Mouse (Mus musculus) forebrain, postnatal 0 days (tissue): ENCODE measurements around the gene Polr2b. TPM values are rescaled to one million over a fixed set of nuclear protein-coding genes. Genes with fewer than 3 reads are reported as not detected.

Experiments
- ATAC-seq: fragments of 200-750 bp; cut with Nextera tagmentation; 2 replicates; pipeline ENCODE4 v1.8.0; 2017; ENCODE audit warnings: mild to moderate bottlenecking, moderate library complexity
- DNase-seq: peaks from one replicate; pipeline ENCODE4 v3.0.0-alpha.2; 2015
- H3K27ac ChIP-seq: fragments of 300-500 bp; sonication (generic); 2 replicates; pipeline ENCODE4 v1.5.1; 2014; ENCODE audit warnings: low read depth, mild to moderate bottlenecking, antibody characterized with exemption, low read length, moderate library complexity, mixed read lengths
- H3K27me3 ChIP-seq: fragments of 300-500 bp; sonication (generic); 2 replicates; pipeline ENCODE4 v1.6.1; 2014; ENCODE audit warnings: mild to moderate bottlenecking, low read length, mixed read lengths; ENCODE audit not compliant: insufficient read depth
- H3K36me3 ChIP-seq: fragments of 300-500 bp; sonication (generic); 2 replicates; pipeline ENCODE4 v1.6.1; 2014; ENCODE audit warnings: mild to moderate bottlenecking, moderate library complexity; ENCODE audit not compliant: insufficient read depth
- H3K4me1 ChIP-seq: fragments of 300-500 bp; sonication (generic); 2 replicates; pipeline ENCODE4 v1.6.1; 2014; ENCODE audit warnings: antibody characterized with exemption; ENCODE audit not compliant: insufficient read depth
- H3K4me2 ChIP-seq: fragments of 300-500 bp; sonication (generic); 2 replicates; pipeline ENCODE4 v1.6.1; 2014; ENCODE audit warnings: low read depth, mild to moderate bottlenecking, moderate library complexity
- H3K4me3 ChIP-seq: fragments of 300-500 bp; sonication (generic); 2 replicates; pipeline ENCODE4 v1.5.1; 2014; ENCODE audit warnings: low read depth, low read length, mixed read lengths
- H3K9ac ChIP-seq: fragments of 300-500 bp; sonication (generic); 2 replicates; pipeline ENCODE4 v1.6.1; 2014; ENCODE audit warnings: mild to moderate bottlenecking
- H3K9me3 ChIP-seq: fragments of 300-500 bp; sonication (generic); 2 replicates; pipeline ENCODE4 v1.6.1; 2016; ENCODE audit warnings: low read length
- CTCF ChIP-seq: sonication (generic); IDR thresholded peaks from 2 replicates; pipeline ENCODE4 v1.5.1; 2016; ENCODE audit warnings: antibody characterized with exemption, control low read depth, low read depth
- WGBS: fragments of 180-500 bp; shearing (Covaris S2); extraction: QIAGEN DNeasy Blood & Tissue Kit; methylation state at CpG from one replicate; pipeline ENCODE4 v1.1.7; 2014; 5-methylcytosine and 5-hydroxymethylcytosine counted together
- microRNA-seq, 2 experiments: library from miRNA; unstranded; fragments of <30 nt; microRNA quantifications; one replicate each; pipeline ENCODE4; 2016
- polyA plus RNA-seq: library from polyadenylated mRNA; unstranded; fragments of >200 nt; fragmentation: Nextera tagmentation; extraction: Ambion mirVana; gene quantifications from 2 replicates; pipeline ENCODE4 v1.2.1, GENCODE M21; 2015
- total RNA-seq: library from RNA; depleted of rRNA; stranded (reverse); fragments of >200 nt; gene quantifications from 2 replicates; pipeline ENCODE4 v1.2.3, GENCODE M21; 2014; rRNA removed

Gene Polr2b
- total and polyA plus RNA-seq, 2 experiments from 2014 or later: 53.2 to 97.5 TPM

DNA sequence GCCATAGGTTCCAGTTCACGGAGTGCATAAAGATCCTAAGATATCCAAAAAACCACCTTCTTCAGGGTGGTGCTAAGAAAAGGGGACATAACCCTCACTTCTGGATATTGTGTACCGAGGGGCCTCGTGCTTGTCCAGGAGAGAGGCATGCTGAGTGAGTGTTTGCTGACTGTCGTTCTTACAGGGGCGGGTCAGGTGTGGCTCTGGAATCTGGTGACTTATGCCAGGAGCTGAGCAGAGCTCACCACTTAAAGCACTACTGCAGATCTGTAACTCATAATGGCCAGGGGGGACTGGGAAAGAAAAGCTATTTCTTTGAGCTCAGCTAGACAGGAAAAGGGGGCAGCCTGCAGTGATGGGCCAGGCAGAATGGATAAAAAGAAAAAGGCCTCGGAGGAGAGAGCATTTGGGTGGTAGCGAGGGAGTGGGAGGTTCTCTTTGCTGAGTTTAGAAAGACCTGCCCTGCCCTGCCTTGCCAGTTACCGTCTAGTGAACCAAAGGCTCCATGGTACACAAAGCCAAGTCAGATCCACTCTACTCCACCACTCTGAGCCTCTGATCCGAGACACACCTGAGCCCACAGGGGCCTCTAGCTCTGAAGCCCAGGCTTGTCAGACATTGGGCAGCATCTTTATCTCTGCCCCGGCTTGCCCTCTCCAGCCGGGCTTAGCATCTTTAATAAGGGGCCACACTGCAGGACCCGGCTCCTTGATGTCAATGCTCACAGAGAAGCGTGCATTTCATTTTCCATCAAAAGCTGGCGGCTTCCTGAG lies 88.5 kb downstream of the Polr2b start:
- H3K27ac ChIP-seq: no peak overlapping the region
- no peak for TF ChIP-seq CTCF
- H3K9me3 ChIP-seq: no peaks in the 10 kb centered on the region
- DNase-seq (no peak), ATAC-seq (no peak)
- H3K9ac ChIP-seq: no peak overlapping the region
- no peaks in the 10 kb centered on the region for H3K36me3 ChIP-seq
- no peak overlapping the region for H3K4me3 ChIP-seq
- H3K4me2 ChIP-seq: no peak overlapping the region
- H3K4me1 ChIP-seq: no peaks in the 10 kb centered on the region
- 63% methylated on average over 14 of the region's 14 CpGs for WGBS
- H3K27me3 ChIP-seq: no peaks in the 10 kb centered on the region

Small RNAs within 50 kb of the gene (microRNA-seq; reads per million reads assigned to microRNA genes)
- 0 to 0.12 reads per million in 2 experiments for gene Mir5098

Other genes starting within 250 kb of the Polr2b start
- gene Hopx, start 195.0 kb upstream of the Polr2b start, total RNA-seq: 26.1 and 28.1 TPM in 2 replicates
- gene Hopx, start 195.0 kb upstream of the Polr2b start, polyA plus RNA-seq: 2.7 and 2.8 TPM in 2 replicates
- gene Spink2, start 98.7 kb upstream of the Polr2b start, total RNA-seq: not detected in 2 replicates
- 0.88 and 2.0 TPM in 2 replicates for gene Spink2, start 98.7 kb upstream of the Polr2b start, polyA plus RNA-seq
- 5.2 and 8.3 TPM in 2 replicates for gene Rest, start 44.7 kb upstream of the Polr2b start, total RNA-seq
- 2.2 and 3.1 TPM in 2 replicates for gene Rest, start 44.7 kb upstream of the Polr2b start, polyA plus RNA-seq
- 16.2 and 18.6 TPM in 2 replicates for gene Noa1, start 63 bp upstream of the Polr2b start, total RNA-seq
- gene Noa1, start 63 bp upstream of the Polr2b start, polyA plus RNA-seq: 32.5 and 36.6 TPM in 2 replicates
- gene Igfbp7, start 97.9 kb downstream of the Polr2b start, total RNA-seq: 39.8 and 44.3 TPM in 2 replicates
- gene Igfbp7, start 97.9 kb downstream of the Polr2b start, polyA plus RNA-seq: 88.3 and 97.2 TPM in 2 replicates